7 mouse cellular contexts compared by ENCODE assay signal in genomic region chr10:13192731-13193351, GRCm38 (mm10). TPM values are rescaled to one million over a fixed set of nuclear protein-coding genes. Genes with fewer than 3 reads are reported as not detected.
DNase-seq lines count a peak whose midpoint lies in the region; ATAC-seq and TF ChIP-seq lines count a peak whose summit lies in the region.

Gene Ltv1 (minus strand): TSS chr10:13193168.

- peaks cover 37% of the 10 kb centered on the region for H3K36me3 ChIP-seq in embryonic facial prominence, embryonic 10.5 days (replicated peaks)
- H3K36me3 ChIP-seq in intestine, postnatal 0 days (ENCODE audit: control insufficient read depth, insufficient read depth), result peaks cover 2% of the 10 kb centered on the region
- H3K36me3 ChIP-seq in midbrain, embryonic 12.5 days, result peaks cover 25% of the 10 kb centered on the region
- H3K36me3 ChIP-seq in small intestine, adult 2 months (ENCODE audit: control insufficient read depth, insufficient read depth, low read length), result peaks cover 5% of the 10 kb centered on the region

- no peaks in the 10 kb centered on the region for H3K9me3 ChIP-seq in embryonic facial prominence, embryonic 10.5 days
- H3K9me3 ChIP-seq in intestine, postnatal 0 days (ENCODE audit: control insufficient read depth), result no peaks in the 10 kb centered on the region
- H3K9me3 ChIP-seq in midbrain, embryonic 12.5 days, result no peaks in the 10 kb centered on the region

- under 1% methylated on average over 43 of the region's 43 CpGs for WGBS in embryonic facial prominence, embryonic 10.5 days
- WGBS in intestine, postnatal 0 days, result under 1% methylated on average over 43 of the region's 43 CpGs
- under 1% methylated on average over 43 of the region's 43 CpGs for WGBS in midbrain, embryonic 12.5 days
- WGBS in small intestine, adult 2 months, result under 1% methylated on average over 43 of the region's 43 CpGs

- intact Hi-C loops in left cerebral cortex, postnatal 4 days (cut with DNase I), result loop anchor here (10.0 kb wide), 1 partner anchor 98 kb away; no protein-coding TSS in a partner anchor

- 0 out of 2 replicates have a peak, but pooled peaks have one; percentile 10 for TF ChIP-seq CTCF in intestine, postnatal 0 days (IDR thresholded peaks at IDR 0.05; ENCODE audit: low read depth)
- TF ChIP-seq CTCF in small intestine, adult 2 months (IDR thresholded peaks at IDR 0.05; ENCODE audit: extremely low read depth, insufficient read length, insufficient replicate concordance, low read depth, low read length), result no peak

- H3K4me1 ChIP-seq in embryonic facial prominence, embryonic 10.5 days, result peaks cover 7% of the 10 kb centered on the region
- peaks cover 5% of the 10 kb centered on the region for H3K4me1 ChIP-seq in intestine, postnatal 0 days (replicated peaks; ENCODE audit: control insufficient read depth, insufficient read depth, low read length)
- peaks cover 7% of the 10 kb centered on the region for H3K4me1 ChIP-seq in midbrain, embryonic 12.5 days
- H3K4me1 ChIP-seq in small intestine, adult 2 months (ENCODE audit: control insufficient read depth, insufficient read depth, insufficient read length, low read length), result peaks cover 11% of the 10 kb centered on the region; the same call in 1 of the 2 replicates

- peak within 1 kb of the TSS; percentile 91 for H3K27ac ChIP-seq in embryonic facial prominence, embryonic 10.5 days (replicated peaks)
- H3K27ac ChIP-seq in intestine, postnatal 0 days (ENCODE audit: low read depth, low read length), result peak within 1 kb of the TSS; percentile 95
- H3K27ac ChIP-seq in midbrain, embryonic 12.5 days (replicated peaks), result peak within 1 kb of the TSS; percentile 69
- H3K27ac ChIP-seq in small intestine, adult 2 months (ENCODE audit: insufficient read depth, low read depth, low read length), result peak within 1 kb of the TSS; percentile 99

- peak within 1 kb of the TSS; percentile 97 for H3K4me3 ChIP-seq in embryonic facial prominence, embryonic 10.5 days
- H3K4me3 ChIP-seq in intestine, postnatal 0 days (ENCODE audit: low read depth, low read length), result peak within 1 kb of the TSS; percentile 66
- peak within 1 kb of the TSS; percentile 95 for H3K4me3 ChIP-seq in midbrain, embryonic 12.5 days
- H3K4me3 ChIP-seq in small intestine, adult 2 months (ENCODE audit: low read depth, low read length), result peak within 1 kb of the TSS; percentile 90

- no peaks in the 10 kb centered on the region for H3K27me3 ChIP-seq in embryonic facial prominence, embryonic 10.5 days (replicated peaks; ENCODE audit: low read depth, poor library complexity, severe bottlenecking)
- no peaks in the 10 kb centered on the region for H3K27me3 ChIP-seq in intestine, postnatal 0 days (replicated peaks; ENCODE audit: control insufficient read depth, insufficient read depth, low read length)
- H3K27me3 ChIP-seq in midbrain, embryonic 12.5 days, result no peaks in the 10 kb centered on the region
- H3K27me3 ChIP-seq in small intestine, adult 2 months (ENCODE audit: control insufficient read depth, insufficient read depth, low read length), result no peaks in the 10 kb centered on the region

- TF ChIP-seq POLR2A in small intestine, adult 2 months (IDR thresholded peaks at IDR 0.05; ENCODE audit: low read depth, low read length), result no peak; the same call in 1 of the 2 replicates

- peak; percentile 98 for DNase-seq in adrenal gland, postnatal 10 days
- DNase-seq in embryonic facial prominence, embryonic 10.5 days (ENCODE audit: low spot score), result peak; percentile 95
- peak; percentile 44 for DNase-seq in gonadal fat pad, adult 2 months (ENCODE audit: low read depth)
- peak; percentile 97 for DNase-seq in left cerebral cortex, postnatal 4 days

- peak; percentile 99 for ATAC-seq in intestine, postnatal 0 days
- peak; percentile 100 for ATAC-seq in midbrain, embryonic 12.5 days (ENCODE audit: low FRiP score, low read depth)

- peak within 1 kb of the TSS; percentile 73 for H3K9ac ChIP-seq in intestine, postnatal 0 days (ENCODE audit: low read depth, low read length)
- H3K9ac ChIP-seq in midbrain, embryonic 12.5 days (replicated peaks), result peak within 1 kb of the TSS; percentile 75

- H3K4me2 ChIP-seq in intestine, postnatal 0 days (replicated peaks; ENCODE audit: low read depth), result peak within 1 kb of the TSS; percentile 86
- peak within 1 kb of the TSS; percentile 62 for H3K4me2 ChIP-seq in midbrain, embryonic 12.5 days (replicated peaks)

RNA-seq across cellular contexts. Expression of gene Ltv1, which starts in this region (rescaled TPM):
- total RNA-seq in adrenal gland, postnatal 10 days (2021), result 10 to 100 TPM; 30.5 to 37.0 TPM
- polyA plus RNA-seq in embryonic facial prominence, embryonic 10.5 days (2016; fragmentation: Nextera tagmentation; extraction: Ambion mirVana), result 70.9 and 72.0 TPM in 2 replicates
- polyA plus RNA-seq in gonadal fat pad, adult 2 months (2012; rRNA removed), result 17.0 and 21.9 TPM in 2 replicates
- 44.1 and 45.5 TPM in 2 replicates for polyA plus RNA-seq in intestine, postnatal 0 days (2015; fragmentation: Nextera tagmentation; extraction: Ambion mirVana)
- total RNA-seq in left cerebral cortex, postnatal 4 days (2021), result 10 to 100 TPM; 25.1 to 27.1 TPM
- 55.0 and 57.0 TPM in 2 replicates for polyA plus RNA-seq in midbrain, embryonic 12.5 days (2016; fragmentation: Nextera tagmentation; extraction: Ambion mirVana)
- polyA plus RNA-seq in small intestine, adult 2 months (2012; rRNA removed), result 3.6 and 6.0 TPM in 2 replicates

Comparison
In these comparisons a context has a peak if more than half of its experiments do, and no peak if none do; other contexts are left out.
1. Peak in every context shown above with its lines: DNase-seq, ATAC-seq, H3K4me3 ChIP-seq and H3K27ac ChIP-seq.
2. DNase-seq: peak in every context shown above with its lines; median percentile 98 in adrenal gland, postnatal 10 days; 97 in left cerebral cortex, postnatal 4 days; 95 in embryonic facial prominence, embryonic 10.5 days; 44 in gonadal fat pad, adult 2 months.